Mouse (Mus musculus) heart, adult 2 months (tissue): Measurements from ENCODE around the gene 9530077C05Rik.

Experiments
- CTCF ChIP-seq: fragments of 200-600 bp; IDR thresholded peaks from 2 replicates; pipeline ENCODE4 v1.8.1; 2022; ENCODE audit warnings: antibody characterized with exemption, mild to moderate bottlenecking, moderate library complexity
- EP300 ChIP-seq: fragments of 200-500 bp; IDR thresholded peaks from 2 replicates; pipeline ENCODE4 v1.6.1; 2011; ENCODE audit warnings: low read depth, low read length, control low read depth; ENCODE audit not compliant: insufficient read depth
- POLR2A ChIP-seq: fragments of 200-500 bp; IDR thresholded peaks from 2 replicates; pipeline ENCODE4 v1.6.1; 2011; ENCODE audit warnings: mild to moderate bottlenecking, low read depth, low read length, control low read depth; ENCODE audit not compliant: insufficient read depth

GRCm38 (mm10) chr9:22453501-22453924 is 42.2 kb downstream of the 9530077C05Rik start:
- TF ChIP-seq POLR2A (no peak), CTCF (no peak), EP300 (no peak)
